8 mouse cellular contexts compared by ENCODE assay signal in the genomic region with DNA sequence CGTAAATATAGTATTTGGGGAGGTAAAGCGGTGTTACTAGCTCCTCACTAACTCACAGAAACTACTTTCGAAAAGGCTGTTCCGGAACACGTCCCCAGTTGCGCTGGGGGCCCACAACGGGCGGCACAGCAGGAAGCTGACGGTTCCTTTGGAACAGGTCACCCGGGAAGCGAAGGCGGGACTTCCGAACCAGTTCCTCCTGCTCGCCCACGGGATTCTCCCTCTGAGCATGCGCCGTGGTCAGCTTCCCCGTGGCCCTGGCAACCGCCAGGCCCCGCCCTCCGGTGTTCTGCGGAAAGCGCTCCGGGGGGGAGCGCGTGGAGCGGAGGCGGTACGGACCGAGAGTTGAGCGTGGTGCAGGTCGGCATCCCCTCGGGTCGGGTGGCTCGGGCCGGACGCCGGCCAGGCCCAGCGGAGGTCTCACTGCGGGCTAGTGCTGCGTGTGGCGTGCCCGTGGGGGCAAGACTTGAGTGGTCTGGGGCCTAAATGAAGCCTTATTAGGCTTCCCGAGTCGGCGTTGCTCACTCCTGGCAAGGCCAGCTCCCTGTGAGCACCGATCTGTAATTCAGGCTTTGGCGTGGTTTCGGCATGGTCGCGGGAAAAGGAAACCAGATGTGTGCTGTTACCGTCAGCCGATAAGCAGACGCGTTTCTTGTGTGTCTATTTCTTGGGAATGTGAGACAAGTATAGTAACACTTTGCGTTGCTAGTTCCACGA. TPM values are rescaled to one million over a fixed set of nuclear protein-coding genes. Genes with fewer than 3 reads are reported as not detected.
DNase-seq lines count a peak whose midpoint lies in the region; ATAC-seq and TF ChIP-seq lines count a peak whose summit lies in the region.

A gene (minus strand): TSS at position 150 of the 717 bp plus-strand sequence.
A gene (plus strand): TSS at position 287 of the 717 bp plus-strand sequence.

- peak within 1 kb of the TSS; percentile 60 for H3K4me2 ChIP-seq in heart, embryonic 11.5 days
- peak within 1 kb of the TSS; percentile 56 for H3K4me2 ChIP-seq in kidney, embryonic 16.5 days (replicated peaks; ENCODE audit: low read depth, low read length)
- H3K4me2 ChIP-seq in myocyte (ENCODE audit: low read depth) = peak within 1 kb of the TSS; percentile 71

- H3K36me3 ChIP-seq in C2C12 (ENCODE audit: control insufficient read depth, insufficient read depth) = peaks cover 7% of the 10 kb centered on the region
- peaks cover 27% of the 10 kb centered on the region for H3K36me3 ChIP-seq in erythroblast, embryonic 14.5 days (ENCODE audit: control insufficient read depth)
- 0 out of 2 replicates have a peak, but pooled peaks cover 2% of the 10 kb centered on the region for H3K36me3 ChIP-seq in heart, embryonic 11.5 days (ENCODE audit: control insufficient read depth, insufficient read depth, low read length)
- 0 out of 2 replicates have a peak, but pooled peaks cover 4% of the 10 kb centered on the region for H3K36me3 ChIP-seq in kidney, embryonic 16.5 days (ENCODE audit: insufficient read depth, low read length)
- H3K36me3 ChIP-seq in liver, adult 2 months (ENCODE audit: control insufficient read depth, insufficient read depth, low read length) = peaks cover 7% of the 10 kb centered on the region; the same call in 1 of the 2 replicates
- peaks cover 5% of the 10 kb centered on the region for H3K36me3 ChIP-seq in myocyte (ENCODE audit: control insufficient read depth, insufficient read depth)
- peaks cover 6% of the 10 kb centered on the region for H3K36me3 ChIP-seq in splenic B cell, adult 2 months (ENCODE audit: control insufficient read depth, insufficient read depth, low read length, poor library complexity, severe bottlenecking)

- H3ac ChIP-seq in C2C12 (ENCODE audit: control insufficient read depth, insufficient read length, low read depth) (peak within 1 kb of the TSS; percentile 98), myocyte (ENCODE audit: control insufficient read depth, insufficient read length) (peak within 1 kb of the TSS; percentile 65)

- H3K4me3 ChIP-seq in C2C12 (ENCODE audit: insufficient read depth, poor library complexity, severe bottlenecking) = peak within 1 kb of the TSS; percentile 54
- peak within 1 kb of the TSS; percentile 78 for H3K4me3 ChIP-seq in erythroblast, embryonic 14.5 days (replicated peaks)
- peak within 1 kb of the TSS; percentile 77 for H3K4me3 ChIP-seq in heart, embryonic 11.5 days (ENCODE audit: low read depth, low read length)
- peak within 1 kb of the TSS; percentile 84 for H3K4me3 ChIP-seq in kidney, embryonic 16.5 days (ENCODE audit: low read length)
- H3K4me3 ChIP-seq in liver, adult 2 months (ENCODE audit: insufficient read depth, low read depth, low read length) = peak within 1 kb of the TSS; percentile 90
- H3K4me3 ChIP-seq in myocyte = peak within 1 kb of the TSS; percentile 61

- peak; percentile 99 for DNase-seq in brain, embryonic 14.5 days (ENCODE audit: low read depth)
- DNase-seq in liver, adult 2 months (ENCODE audit: extremely low read depth, low read depth, low spot score) = peak; percentile 90
- peak; percentile 96 for DNase-seq in splenic B cell, adult 2 months (ENCODE audit: low read depth, low spot score)

- H3K4me1 ChIP-seq in erythroblast, embryonic 14.5 days (ENCODE audit: control insufficient read depth) = peaks cover 34% of the 10 kb centered on the region
- H3K4me1 ChIP-seq in heart, embryonic 11.5 days (ENCODE audit: control insufficient read depth, insufficient read depth, low read length) = no peaks in the 10 kb centered on the region
- H3K4me1 ChIP-seq in kidney, embryonic 16.5 days (ENCODE audit: insufficient read depth, low read length) = peaks cover 6% of the 10 kb centered on the region; the same call in 1 of the 2 replicates
- H3K4me1 ChIP-seq in liver, adult 2 months (ENCODE audit: control insufficient read depth, insufficient read depth, low read length) = no peaks in the 10 kb centered on the region; the same call in 1 of the 2 replicates

- no peak for TF ChIP-seq CTCF in C2C12 (IDR thresholded peaks at IDR 0.05; ENCODE audit: control insufficient read depth, insufficient read depth, insufficient read length)
- TF ChIP-seq CTCF in brain, embryonic 14.5 days (IDR thresholded peaks at IDR 0.05; ENCODE audit: borderline replicate concordance, extremely low read depth, insufficient read depth, insufficient read length) = no peak
- no peak for TF ChIP-seq CTCF in liver, adult 2 months (IDR thresholded peaks at IDR 0.05; ENCODE audit: low read depth, low read length)

- H3K79me3 ChIP-seq in C2C12 (ENCODE audit: low read depth) = peaks cover 6% of the 10 kb centered on the region

- H3K79me2 ChIP-seq in C2C12 (ENCODE audit: control insufficient read depth, insufficient read depth) (peaks cover 10% of the 10 kb centered on the region), myocyte (ENCODE audit: control insufficient read depth, insufficient read depth) (no peaks in the 10 kb centered on the region)
- no peaks in the 10 kb centered on the region for H3K79me2 ChIP-seq in liver, adult 2 months (ENCODE audit: control insufficient read depth, insufficient read depth, low read length)

- WGBS in heart, embryonic 11.5 days (ENCODE audit: insufficient replicate concordance) = under 1% methylated on average over 57 of the region's 57 CpGs
- WGBS in kidney, embryonic 16.5 days = under 1% methylated on average over 57 of the region's 57 CpGs
- under 1% methylated on average over 57 of the region's 57 CpGs for WGBS in liver, adult 2 months

- H3K9me3 ChIP-seq in erythroblast, embryonic 14.5 days (ENCODE audit: control insufficient read depth, low read length) = no peaks in the 10 kb centered on the region
- no peaks in the 10 kb centered on the region for H3K9me3 ChIP-seq in heart, embryonic 11.5 days (replicated peaks; ENCODE audit: control insufficient read depth, low read length)
- no peaks in the 10 kb centered on the region for H3K9me3 ChIP-seq in kidney, embryonic 16.5 days (ENCODE audit: low read length)

- H3K27ac ChIP-seq in heart, embryonic 11.5 days (ENCODE audit: low read depth, low read length) = peak within 1 kb of the TSS; percentile 92
- H3K27ac ChIP-seq in kidney, embryonic 16.5 days (ENCODE audit: low read length) = peak within 1 kb of the TSS; percentile 95
- peak within 1 kb of the TSS; percentile 88 for H3K27ac ChIP-seq in liver, adult 2 months (replicated peaks; ENCODE audit: insufficient read depth, low read depth, low read length)

- peak within 1 kb of the TSS; percentile 94 for H3K9ac ChIP-seq in heart, embryonic 11.5 days (ENCODE audit: low read depth, low read length)
- peak within 1 kb of the TSS; percentile 95 for H3K9ac ChIP-seq in kidney, embryonic 16.5 days (replicated peaks; ENCODE audit: low read length)
- H3K9ac ChIP-seq in liver, adult 2 months (ENCODE audit: low read depth, low read length) = peak within 1 kb of the TSS; percentile 90

- H3K27me3 ChIP-seq in C2C12 (ENCODE audit: control insufficient read depth, insufficient read depth, insufficient read length) = no peaks in the 10 kb centered on the region
- H3K27me3 ChIP-seq in erythroblast, embryonic 14.5 days (ENCODE audit: control insufficient read depth) = no peaks in the 10 kb centered on the region
- no peaks in the 10 kb centered on the region for H3K27me3 ChIP-seq in heart, embryonic 11.5 days (ENCODE audit: control insufficient read depth, insufficient read depth, low read length)
- H3K27me3 ChIP-seq in kidney, embryonic 16.5 days (ENCODE audit: insufficient read depth, low read length) = no peaks in the 10 kb centered on the region
- H3K27me3 ChIP-seq in liver, adult 2 months (ENCODE audit: control insufficient read depth, insufficient read depth, low read length) = no peaks in the 10 kb centered on the region
- peaks cover 3% of the 10 kb centered on the region for H3K27me3 ChIP-seq in myocyte (ENCODE audit: control insufficient read depth, insufficient read depth, insufficient read length)
- no peaks in the 10 kb centered on the region for H3K27me3 ChIP-seq in splenic B cell, adult 2 months (ENCODE audit: control insufficient read depth, insufficient read depth, low read length, poor library complexity, severe bottlenecking)

- peak; percentile 74 for TF ChIP-seq POLR2A in brain, embryonic 14.5 days (IDR thresholded peaks at IDR 0.05; ENCODE audit: borderline replicate concordance, extremely low read depth, insufficient read depth, insufficient read length, poor library complexity, severe bottlenecking)
- peak; percentile 40; the same call in 1 of the 2 replicates for TF ChIP-seq POLR2A in liver, adult 2 months (IDR thresholded peaks at IDR 0.05; ENCODE audit: extremely low read depth, insufficient read depth, low read length)
- TF ChIP-seq POLR2A in myocyte (IDR thresholded peaks at IDR 0.05; ENCODE audit: insufficient read length, low read depth) = peak; percentile 84

- ATAC-seq in heart, embryonic 11.5 days (replicated peaks; ENCODE audit: insufficient number of reproducible peaks, low FRiP score, low TSS enrichment) = peak; percentile 99
- peak; percentile 100 for ATAC-seq in kidney, embryonic 16.5 days (ENCODE audit: low FRiP score, low TSS enrichment)

TF ChIP-seq in C2C12, 6 proteins besides CTCF, POLR2A, EP300 and RAD21 (continues in another document):
- TF ChIP-seq MYOG (IDR thresholded peaks at IDR 0.05; ENCODE audit: control insufficient read depth, extremely low read depth, insufficient read length) = no peak
- no peak for TF ChIP-seq MYOD1 (IDR thresholded peaks at IDR 0.05; ENCODE audit: control insufficient read depth, insufficient read length, low read depth)

TF ChIP-seq in myocyte, 11 proteins besides CTCF, POLR2A, EP300 and RAD21 (continues in another document):
- no peak for TF ChIP-seq TCF3 (IDR thresholded peaks at IDR 0.05; ENCODE audit: insufficient read length, low read depth)

RNA-seq across cellular contexts. Expression of the first gene that starts in this region (rescaled TPM):
- polyA plus RNA-seq in C2C12 (2012; fragmentation: generic; extraction: Trizol) (not detected), myocyte (2012; fragmentation: generic; extraction: Trizol) (not detected)
- polyA plus RNA-seq in brain, embryonic 14.5 days (2012; rRNA removed) = not detected in 2 replicates
- polyA plus RNA-seq in erythroblast, embryonic 14.5 days (2012) = not detected in 2 replicates
- 0.10 TPM in 1 of 2 replicates, not detected in the other for polyA plus RNA-seq in heart, embryonic 11.5 days (2014; fragmentation: Nextera tagmentation; extraction: Ambion mirVana)
- not detected in 2 replicates for polyA plus RNA-seq in kidney, embryonic 16.5 days (2015; fragmentation: Nextera tagmentation; extraction: Ambion mirVana)
- total RNA-seq in liver, adult 2 months (2014; rRNA removed) = not detected in 2 replicates
- polyA plus RNA-seq in liver, adult 2 months (2012; rRNA removed) = not detected in 2 replicates

RNA-seq across cellular contexts. Expression of the second gene that starts in this region (rescaled TPM):
- polyA plus RNA-seq in C2C12 (2012; fragmentation: generic; extraction: Trizol) (8.3 TPM), myocyte (2012; fragmentation: generic; extraction: Trizol) (10.0 TPM)
- polyA plus RNA-seq in brain, embryonic 14.5 days (2012; rRNA removed) = 10.3 and 11.2 TPM in 2 replicates
- 0.08 TPM in 1 of 2 replicates, not detected in the other for polyA plus RNA-seq in erythroblast, embryonic 14.5 days (2012)
- polyA plus RNA-seq in heart, embryonic 11.5 days (2014; fragmentation: Nextera tagmentation; extraction: Ambion mirVana) = 20.1 and 20.6 TPM in 2 replicates
- polyA plus RNA-seq in kidney, embryonic 16.5 days (2015; fragmentation: Nextera tagmentation; extraction: Ambion mirVana) = 23.3 and 27.1 TPM in 2 replicates
- 8.7 and 10.4 TPM in 2 replicates for total RNA-seq in liver, adult 2 months (2014; rRNA removed)
- polyA plus RNA-seq in liver, adult 2 months (2012; rRNA removed) = 2.2 and 2.3 TPM in 2 replicates

Comparison
In these comparisons a context has a peak if more than half of its experiments do, and no peak if none do; other contexts are left out.
1. Peak in every context shown above with its lines: DNase-seq, ATAC-seq, H3K4me3 ChIP-seq and H3K27ac ChIP-seq.